Comparison of ENCODE assay signal across 8 mouse cellular contexts in genomic region chr3:102691802-102692484, GRCm38 (mm10). TPM values are rescaled to one million over a fixed set of nuclear protein-coding genes. Genes with fewer than 3 reads are reported as not detected.
DNase-seq lines count a peak whose midpoint lies in the region; ATAC-seq and TF ChIP-seq lines count a peak whose summit lies in the region.

No protein-coding gene starts in this region.

- H3K27ac ChIP-seq in CH12.LX (ENCODE audit: insufficient read depth, low read depth): no peak overlapping the region
- H3K27ac ChIP-seq in embryonic facial prominence, embryonic 15.5 days (replicated peaks): peak overlapping the region; percentile 44; the same call in 1 of the 2 replicates
- H3K27ac ChIP-seq in heart, embryonic 14.5 days (replicated peaks in 1 of 2; ENCODE audit: control insufficient read depth in 1 of 2, insufficient read depth in 1 of 2, low read depth in 2 of 2, low read length in 2 of 2): no peak overlapping the region
- no peak overlapping the region for H3K27ac ChIP-seq in liver, postnatal 0 days (ENCODE audit: low read depth)

- in situ Hi-C loops in CH12.LX (cut with MboI; ENCODE audit: low pct_ligation_motif_present, low pct_unique_long_range_greater_than_20kb, low sequenced_read_pairs): loop anchor here (5.0 to 25.0 kb wide), 2 partner anchors 205 to 360 kb away; no protein-coding TSS in a partner anchor

- DNase-seq in CH12.LX (ENCODE audit: extremely low read depth): peak; percentile 79
- DNase-seq in adrenal gland, postnatal 25 days: peak; percentile 57
- peak; percentile 81 for DNase-seq in kidney, postnatal 10 days
- peak; percentile 63 for DNase-seq in liver, postnatal 0 days
- DNase-seq in urinary bladder, postnatal 14 days (ENCODE audit: low spot score): peak; percentile 74

- no peak overlapping the region for H3K4me3 ChIP-seq in CH12.LX (replicated peaks in 1 of 3; ENCODE audit: low read depth in 2 of 3, low read length in 2 of 3, poor library complexity in 1 of 3)
- H3K4me3 ChIP-seq in embryonic facial prominence, embryonic 15.5 days (replicated peaks): no peak overlapping the region
- no peak overlapping the region for H3K4me3 ChIP-seq in heart, embryonic 14.5 days (ENCODE audit: control insufficient read depth in 1 of 2, insufficient read depth in 1 of 2, low read depth in 1 of 2, low read length in 2 of 2)
- H3K4me3 ChIP-seq in liver, postnatal 0 days (ENCODE audit: low read depth, low read length): no peak overlapping the region

- no peak for TF ChIP-seq EP300 in CH12.LX (IDR thresholded peaks at IDR 0.05; ENCODE audit: low read length)
- no peak for TF ChIP-seq EP300 in liver, postnatal 0 days (IDR thresholded peaks at IDR 0.05; ENCODE audit: low read depth)

- peak; percentile 44 to 88 for TF ChIP-seq CTCF in CH12.LX (conservative IDR thresholded peaks at IDR 0.05 in 1 of 2, IDR thresholded peaks at IDR 0.05 in 1 of 2; ENCODE audit: low read depth in 2 of 2, low read length in 2 of 2)
- TF ChIP-seq CTCF in liver, postnatal 0 days (IDR thresholded peaks at IDR 0.05; ENCODE audit: low read depth): peak; percentile 83

- TF ChIP-seq RAD21 in CH12.LX (IDR thresholded peaks at IDR 0.05; ENCODE audit: low read depth, low read length): peak; percentile 96

- no peak for TF ChIP-seq POLR2A in CH12.LX (IDR thresholded peaks at IDR 0.05; ENCODE audit: low read depth, low read length)

- 36% methylated on average over 11 of the region's 11 CpGs for WGBS in embryonic facial prominence, embryonic 15.5 days
- 35% methylated on average over 11 of the region's 11 CpGs for WGBS in heart, embryonic 14.5 days
- WGBS in liver, postnatal 0 days (ENCODE audit: insufficient replicate concordance): 40% methylated on average over 11 of the region's 11 CpGs

- peak; percentile 73 for ATAC-seq in embryonic facial prominence, embryonic 15.5 days (ENCODE audit: insufficient number of reproducible peaks, low FRiP score, low TSS enrichment, low read depth)
- ATAC-seq in heart, embryonic 14.5 days (ENCODE audit: insufficient number of reproducible peaks, insufficient read depth, low FRiP score, low read depth): peak; percentile 43; the same call in 1 of the 2 replicates
- ATAC-seq in liver, postnatal 0 days: no peak
- ATAC-seq in neutrophil, adult 5-6 weeks (ENCODE audit: extremely low read depth, insufficient number of reproducible peaks, low FRiP score, poor library complexity, severe bottlenecking): 0 out of 2 replicates have a peak, but pooled peaks have one; percentile 43

- no peaks in the 10 kb centered on the region for H3K9me3 ChIP-seq in CH12.LX (replicated peaks; ENCODE audit: low read length)
- H3K9me3 ChIP-seq in embryonic facial prominence, embryonic 15.5 days (replicated peaks): no peaks in the 10 kb centered on the region
- H3K9me3 ChIP-seq in heart, embryonic 14.5 days (ENCODE audit: control insufficient read depth, low read length): no peaks in the 10 kb centered on the region
- H3K9me3 ChIP-seq in liver, postnatal 0 days (ENCODE audit: low read length): no peaks in the 10 kb centered on the region

- dilution Hi-C loops in CH12.LX (cut with MboI; ENCODE audit: extremely low pct_ligation_motif_present, extremely low pct_unique_long_range_greater_than_20kb, low sequenced_read_pairs): no loop called here

- no peak overlapping the region for H3K9ac ChIP-seq in CH12.LX (ENCODE audit: insufficient read depth, low read depth)
- H3K9ac ChIP-seq in embryonic facial prominence, embryonic 15.5 days: no peak overlapping the region
- H3K9ac ChIP-seq in heart, embryonic 14.5 days (ENCODE audit: low read length): no peak overlapping the region
- H3K9ac ChIP-seq in liver, postnatal 0 days (replicated peaks): no peak overlapping the region

- H3K79me2 ChIP-seq in CH12.LX (replicated peaks; ENCODE audit: control insufficient read depth, extremely low read depth, insufficient read depth, poor library complexity, severe bottlenecking): no peaks in the 10 kb centered on the region

- no peaks in the 10 kb centered on the region for H3K27me3 ChIP-seq in CH12.LX (replicated peaks)
- H3K27me3 ChIP-seq in embryonic facial prominence, embryonic 15.5 days: no peaks in the 10 kb centered on the region
- H3K27me3 ChIP-seq in heart, embryonic 14.5 days (ENCODE audit: control insufficient read depth, insufficient read depth, low read length): no peaks in the 10 kb centered on the region
- no peaks in the 10 kb centered on the region for H3K27me3 ChIP-seq in liver, postnatal 0 days (ENCODE audit: insufficient read depth, low read length)

- no peaks in the 10 kb centered on the region for H3K36me3 ChIP-seq in CH12.LX (replicated peaks in 1 of 2; ENCODE audit: control insufficient read depth in 1 of 2, insufficient read depth in 1 of 2, low read length in 1 of 2)
- no peaks in the 10 kb centered on the region for H3K36me3 ChIP-seq in embryonic facial prominence, embryonic 15.5 days
- no peaks in the 10 kb centered on the region for H3K36me3 ChIP-seq in heart, embryonic 14.5 days (ENCODE audit: control insufficient read depth, insufficient read depth, low read length)
- no peaks in the 10 kb centered on the region for H3K36me3 ChIP-seq in liver, postnatal 0 days (replicated peaks; ENCODE audit: insufficient read depth, low read length)

- H3K4me1 ChIP-seq in CH12.LX (ENCODE audit: control insufficient read depth in 1 of 2, insufficient read depth in 2 of 2): peaks cover 7 to 27% of the 10 kb centered on the region in 2 experiments
- H3K4me1 ChIP-seq in embryonic facial prominence, embryonic 15.5 days: peaks cover 34% of the 10 kb centered on the region
- H3K4me1 ChIP-seq in heart, embryonic 14.5 days (ENCODE audit: control insufficient read depth in 2 of 2, insufficient read depth in 2 of 2, low read length in 2 of 2): no peaks in the 10 kb centered on the region
- no peaks in the 10 kb centered on the region for H3K4me1 ChIP-seq in liver, postnatal 0 days (ENCODE audit: insufficient read depth)

- no peak overlapping the region for H3K4me2 ChIP-seq in CH12.LX (ENCODE audit: insufficient read depth, low read depth, poor library complexity, severe bottlenecking)
- no peak overlapping the region for H3K4me2 ChIP-seq in embryonic facial prominence, embryonic 15.5 days (replicated peaks)
- H3K4me2 ChIP-seq in heart, embryonic 14.5 days (ENCODE audit: low read length): no peak overlapping the region
- H3K4me2 ChIP-seq in liver, postnatal 0 days (ENCODE audit: low read depth, low read length): no peak overlapping the region

TF ChIP-seq in CH12.LX, 34 proteins besides CTCF, POLR2A, EP300 and RAD21:
- TF ChIP-seq UBTF (IDR thresholded peaks at IDR 0.05; ENCODE audit: low read depth, low read length): no peak
- TF ChIP-seq SMC3 (IDR thresholded peaks at IDR 0.05; ENCODE audit: low read depth, low read length): peak; percentile 93
- no peak for TF ChIP-seq ETS1 (conservative IDR thresholded peaks at IDR 0.05; ENCODE audit: low read depth, low read length)
- no peak for TF ChIP-seq BHLHE40 (IDR thresholded peaks at IDR 0.05; ENCODE audit: low read depth, low read length)
- no peak for TF ChIP-seq USF2 (conservative IDR thresholded peaks at IDR 0.05; ENCODE audit: low read depth, low read length)
- TF ChIP-seq RCOR1 (conservative IDR thresholded peaks at IDR 0.05; ENCODE audit: low read depth, low read length): no peak
- TF ChIP-seq ZC3H11A (IDR thresholded peaks at IDR 0.05; ENCODE audit: low read depth, low read length): peak; percentile 66
- no peak for TF ChIP-seq JUND (conservative IDR thresholded peaks at IDR 0.05; ENCODE audit: low read depth, low read length)
- no peak for TF ChIP-seq IRF4 (IDR thresholded peaks at IDR 0.05; ENCODE audit: low read depth, low read length)

RNA-seq across cellular contexts. Expression of gene Tspan2, which starts 42.4 kb away (rescaled TPM):
- total RNA-seq in CH12.LX (2012; rRNA removed): 1.4 and 1.5 TPM in 2 replicates
- 2.8 and 3.0 TPM in 2 replicates for total RNA-seq in CH12.LX (2014; rRNA removed)
- 4.5 and 6.0 TPM in 2 replicates for polyA plus RNA-seq in CH12.LX (2012; ENCODE audit: insufficient read length, low read depth)
- total RNA-seq in adrenal gland, postnatal 25 days (2021): 3.9 and 7.1 TPM in 2 replicates
- polyA plus RNA-seq in embryonic facial prominence, embryonic 15.5 days (2015; fragmentation: Nextera tagmentation; extraction: Ambion mirVana): 7.1 and 7.4 TPM in 2 replicates
- polyA plus RNA-seq in heart, embryonic 14.5 days (2014; fragmentation: Nextera tagmentation; extraction: Ambion mirVana): 31.3 and 34.8 TPM in 2 replicates
- 1.9 and 2.1 TPM in 2 replicates for polyA plus RNA-seq in liver, postnatal 0 days (2015; fragmentation: Nextera tagmentation; extraction: Ambion mirVana)
- total RNA-seq in neutrophil, adult 5-6 weeks (2017): 32.3 and 35.3 TPM in 2 replicates
